Mouse (Mus musculus) layer of hippocampus, postnatal 14 days (tissue): ENCODE measurements at regions not wholly inside any gene's neighbourhood (a gene's known extent, or its start where the extent isn't known, plus 50 kb on each side); places are given as distances from the start of the nearest gene placed in this dataset.
"Not testable (repeated sequence)": the region's sequence is repeated elsewhere in the genome, so short reads cannot be mapped to it uniquely, and the experiment has no call there.

Source experiments
- DNase-seq, 2 experiments: peaks; one replicate each; pipeline ENCODE4 v3.0.0; 2021 to 2022; ENCODE audit warnings: low spot score in 2 of 2, mixed read lengths in 1 of 2

- peak in 1 of 2 experiments; percentile 18 for DNase-seq
These were observed 713.9 kb upstream of the Tex47 start for GRCm38 (mm10) chr5:6590058-6590457.

DNA sequence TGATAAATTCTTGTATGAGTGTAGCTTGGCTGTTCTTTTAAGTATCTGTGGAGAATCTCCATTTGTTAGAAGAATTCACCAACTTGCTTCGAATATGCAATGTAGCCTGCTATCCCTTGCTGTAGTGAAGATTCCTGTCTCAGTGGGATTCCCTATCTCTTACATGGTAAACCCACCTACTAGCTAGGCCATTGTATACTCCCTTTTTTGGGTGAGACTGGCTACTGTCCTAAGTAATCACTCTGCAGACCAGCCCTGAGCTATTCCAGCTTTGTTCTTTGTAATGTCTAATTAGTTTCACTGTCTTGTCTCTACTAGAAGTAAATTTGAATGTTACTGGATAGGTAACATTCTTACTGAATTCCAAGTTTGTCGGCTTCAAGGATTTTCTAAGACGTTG lies 692.8 kb upstream of the Tex47 start:
- DNase-seq: not testable (repeated sequence)

DNA sequence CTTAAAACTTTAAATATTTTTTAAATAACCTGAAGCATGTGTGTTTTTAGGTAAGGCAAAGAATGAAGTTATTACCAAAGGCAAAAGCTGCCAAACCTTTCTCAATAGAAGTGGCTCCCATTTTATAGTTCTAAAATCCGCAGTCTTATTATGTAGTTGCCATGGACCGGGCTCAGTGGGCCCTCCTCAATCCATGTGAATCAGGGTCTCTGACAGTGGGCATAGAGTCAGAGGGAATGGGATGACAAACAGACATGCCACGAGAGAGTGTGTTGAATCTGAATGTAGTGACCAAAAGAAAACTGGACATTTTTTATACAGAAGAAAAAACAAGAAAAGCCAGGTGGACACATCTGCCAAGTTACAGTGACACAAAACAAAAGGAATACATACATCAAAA lies 659.0 kb upstream of the Tex47 start:
- DNase-seq: no peak

- DNase-seq: not testable (repeated sequence)
These were observed 627.7 kb upstream of the Tex47 start for GRCm38 (mm10) chr5:6676211-6676610.

GRCm38 (mm10) chr5:6709668-6710309 lies 594.1 kb upstream of the Tex47 start:
- no peak for DNase-seq

- no peak for DNase-seq
These were observed 587.7 kb upstream of the Tex47 start for GRCm38 (mm10) chr5:6716179-6716578.

DNA sequence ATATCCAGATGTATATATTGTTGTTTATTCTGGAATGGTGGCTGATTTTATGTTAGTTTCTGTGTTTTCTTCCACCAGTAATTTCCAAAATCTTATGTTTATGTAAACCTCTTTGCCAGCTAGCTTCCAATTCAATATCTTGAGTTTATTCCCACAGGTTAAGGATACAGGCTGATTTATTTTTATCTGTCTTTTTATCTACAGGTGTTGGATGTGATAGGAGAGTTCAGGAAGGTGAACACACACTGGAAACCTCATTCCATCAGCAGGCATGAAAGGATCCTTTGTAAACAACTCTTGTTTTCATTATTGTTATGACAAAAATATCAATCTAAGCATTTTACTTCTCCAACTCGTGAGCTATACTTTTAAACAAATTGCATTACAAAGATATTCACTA lies 587.3 kb upstream of the Tex47 start:
- no peak for DNase-seq
